Mouse (Mus musculus) small intestine, adult 2 months (tissue): ENCODE data around the gene Ahcyl1.

ENCODE experiments used
- CTCF ChIP-seq: fragments of 200-500 bp; IDR thresholded peaks from 2 replicates; pipeline ENCODE4 v1.5.1; 2012; ENCODE audit warnings: low read depth, mild to moderate bottlenecking, control low read depth, inconsistent platforms, low read length, moderate library complexity, mixed read lengths; ENCODE audit not compliant: insufficient replicate concordance, insufficient read length; ENCODE audit errors: extremely low read depth
- POLR2A ChIP-seq: fragments of 200-500 bp; IDR thresholded peaks from 2 replicates; pipeline ENCODE4 v1.6.1; 2012; ENCODE audit warnings: low read depth, mild to moderate bottlenecking, control low read depth, inconsistent platforms, low read length, moderate library complexity

DNA sequence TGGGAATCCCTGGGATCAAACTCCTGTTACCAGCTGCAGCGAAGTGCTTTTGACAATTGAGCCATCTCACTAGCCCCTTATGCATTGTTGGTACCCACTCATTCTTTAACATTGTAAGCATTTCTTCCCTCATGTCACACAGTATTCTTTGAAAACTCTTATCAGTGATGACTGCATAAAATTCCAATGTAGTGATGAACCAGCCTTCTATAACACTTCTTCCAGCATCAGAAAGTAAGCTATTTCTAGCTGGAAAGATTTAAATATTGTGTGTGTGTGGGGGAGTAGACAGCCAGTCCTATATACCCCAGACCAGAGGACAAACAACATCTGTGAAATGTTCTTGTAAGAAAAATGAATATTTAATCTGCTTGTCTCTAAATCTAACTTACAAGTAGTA lies 37.0 kb upstream of the Ahcyl1 start:
- TF ChIP-seq POLR2A (no peak), CTCF (no peak)
